ENCODE assay signal across 16 mouse cellular contexts in genomic region chr3:52066142-52066541, GRCm38 (mm10).
"Had no signal": no experiment of that assay in that cellular context is flagged by ENCODE, and none has a peak within 500 bp of the region (broad histone marks: within the 10 kb centered on the region; RNA-seq: fewer than 3 reads in every experiment).

No protein-coding gene starts in this region.

- H3K9me3 ChIP-seq: limb, embryonic 12.5 days; limb, embryonic 15.5 days; midbrain, embryonic 13.5 days; neural tube, embryonic 12.5 days; neural tube, embryonic 15.5 days had no signal

- H3K27ac ChIP-seq: limb, embryonic 12.5 days; limb, embryonic 15.5 days; liver, embryonic 14.5 days; macrophage; midbrain, embryonic 13.5 days; neural tube, embryonic 12.5 days; neural tube, embryonic 15.5 days; stomach, postnatal 0 days had no signal

- ATAC-seq: liver, postnatal 0 days; lung, postnatal 0 days; midbrain, embryonic 13.5 days had no signal

- H3K4me2 ChIP-seq: limb, embryonic 12.5 days; limb, embryonic 15.5 days; liver, embryonic 11.5 days; lung, embryonic 14.5 days; midbrain, embryonic 13.5 days; neural tube, embryonic 12.5 days; neural tube, embryonic 15.5 days had no signal

- H3K4me3 ChIP-seq: limb, embryonic 12.5 days; limb, embryonic 15.5 days; midbrain, embryonic 13.5 days; neural tube, embryonic 12.5 days; neural tube, embryonic 15.5 days had no signal

- DNase-seq: kidney, adult 9 months; kidney, postnatal 14 days; kidney, postnatal 4 days; left cerebral cortex, postnatal 4 days; liver, postnatal 0 days; lung, embryonic 14.5 days had no signal

- H3K36me3 ChIP-seq: limb, embryonic 12.5 days; limb, embryonic 15.5 days; midbrain, embryonic 13.5 days; neural tube, embryonic 12.5 days; neural tube, embryonic 15.5 days had no signal

- H3K27me3 ChIP-seq: limb, embryonic 12.5 days; limb, embryonic 15.5 days; midbrain, embryonic 13.5 days; neural tube, embryonic 12.5 days; neural tube, embryonic 15.5 days had no signal

- H3K9ac ChIP-seq: limb, embryonic 12.5 days; limb, embryonic 15.5 days; liver, embryonic 14.5 days; liver, postnatal 0 days; lung, embryonic 14.5 days; midbrain, embryonic 13.5 days; neural tube, embryonic 12.5 days; neural tube, embryonic 15.5 days had no signal
